Mouse (Mus musculus) B cell, adult 2 months (primary cell): ENCODE measurements at regions not wholly inside any gene's neighbourhood (a gene's known extent, or its start where the extent isn't known, plus 50 kb on each side); places are given as distances from the start of the nearest gene placed in this dataset.
A peak's percentile ranks its signal among the peaks of the same experiment; 100 is the strongest.

Experiments
- DNase-seq, 2 experiments: peaks; one replicate each; pipeline ENCODE4 v3.0.0; 2022

- DNase-seq, result no peak
These were observed 54.0 kb upstream of the Cerkl start for GRCm38 (mm10) chr2:79510485-79511094.

- no peak for DNase-seq
These were observed 54.5 kb upstream of the Cerkl start for GRCm38 (mm10) chr2:79511108-79511507.

GRCm38 (mm10) chr2:79511676-79512323, 55.2 kb upstream of the Cerkl start:
- DNase-seq, result peak; percentile 64 to 69

- no peak for DNase-seq
These were observed 55.8 kb upstream of the Cerkl start for GRCm38 (mm10) chr2:79512374-79512773.

GRCm38 (mm10) chr2:79513726-79514125, 57.1 kb upstream of the Cerkl start:
- DNase-seq, result no peak

GRCm38 (mm10) chr2:79518046-79518750, 61.6 kb upstream of the Cerkl start:
- no peak for DNase-seq

- DNase-seq, result no peak
These were observed 63.3 kb upstream of the Cerkl start for GRCm38 (mm10) chr2:79519799-79520449.

GRCm38 (mm10) chr2:79523441-79523840, 66.9 kb upstream of the Cerkl start:
- no peak for DNase-seq

GRCm38 (mm10) chr2:79527529-79527928, 70.9 kb upstream of the Cerkl start:
- no peak for DNase-seq

- no peak for DNase-seq
These were observed 71.9 kb upstream of the Cerkl start for GRCm38 (mm10) chr2:79528347-79528990.

- DNase-seq, result no peak
These were observed 72.6 kb upstream of the Cerkl start for GRCm38 (mm10) chr2:79529185-79529584.

GRCm38 (mm10) chr2:79532610-79533160, 76.1 kb upstream of the Cerkl start:
- no peak for DNase-seq

GRCm38 (mm10) chr2:79537126-79537875, 80.7 kb upstream of the Cerkl start:
- no peak for DNase-seq

- no peak for DNase-seq
These were observed 83.8 kb upstream of the Cerkl start for GRCm38 (mm10) chr2:79540384-79540783.

GRCm38 (mm10) chr2:79542191-79542980, 85.8 kb upstream of the Cerkl start:
- no peak for DNase-seq

- no peak for DNase-seq
These were observed 86.9 kb upstream of the Cerkl start for GRCm38 (mm10) chr2:79543456-79543855.

- no peak for DNase-seq
These were observed 87.6 kb upstream of the Cerkl start for GRCm38 (mm10) chr2:79543948-79544792.

GRCm38 (mm10) chr2:79544793-79545260, 88.2 kb upstream of the Cerkl start:
- DNase-seq, result no peak

- no peak for DNase-seq
These were observed 88.9 kb upstream of the Itprid2 start for GRCm38 (mm10) chr2:79546206-79546605.

GRCm38 (mm10) chr2:79547284-79547683, 87.9 kb upstream of the Itprid2 start:
- no peak for DNase-seq
